Mouse (Mus musculus) neural tube, embryonic 15.5 days (tissue): ENCODE measurements around the gene Foxp1. TPM values are rescaled to one million over a fixed set of nuclear protein-coding genes. Genes with fewer than 3 reads are reported as not detected.

Experiments
- ATAC-seq: fragments of 200-750 bp; cut with Nextera tagmentation; 2 replicates; pipeline ENCODE4 v1.8.0; 2017; ENCODE audit warnings: mild to moderate bottlenecking, moderate TSS enrichment, moderate library complexity; ENCODE audit not compliant: low FRiP score
- H3K27ac ChIP-seq: fragments of 300-500 bp; sonication (generic); replicated peaks from 2 replicates; pipeline ENCODE4 v1.5.1; 2015; ENCODE audit warnings: mild to moderate bottlenecking, inconsistent platforms
- H3K27me3 ChIP-seq: fragments of 300-500 bp; sonication (generic); replicated peaks from 2 replicates; pipeline ENCODE4 v1.6.1; 2015; ENCODE audit warnings: inconsistent platforms
- H3K36me3 ChIP-seq: fragments of 300-500 bp; sonication (generic); 2 replicates; pipeline ENCODE4 v1.6.1; 2015; ENCODE audit warnings: inconsistent platforms
- H3K4me1 ChIP-seq: fragments of 300-500 bp; sonication (generic); 2 replicates; pipeline ENCODE4 v1.6.1; 2015; ENCODE audit warnings: inconsistent platforms
- H3K4me2 ChIP-seq: fragments of 300-500 bp; sonication (generic); 2 replicates; pipeline ENCODE4 v1.6.1; 2015; ENCODE audit warnings: inconsistent platforms, mild to moderate bottlenecking, moderate library complexity
- H3K4me3 ChIP-seq: fragments of 300-500 bp; sonication (generic); replicated peaks from 2 replicates; pipeline ENCODE4 v1.5.1; 2015; ENCODE audit warnings: mild to moderate bottlenecking, inconsistent platforms
- H3K9ac ChIP-seq: fragments of 300-500 bp; sonication (generic); replicated peaks from 2 replicates; pipeline ENCODE4 v1.6.1; 2015; ENCODE audit warnings: mild to moderate bottlenecking, inconsistent platforms
- H3K9me3 ChIP-seq: fragments of 300-500 bp; sonication (generic); replicated peaks from 2 replicates; pipeline ENCODE4 v1.6.1; 2016; ENCODE audit warnings: inconsistent platforms
- WGBS: fragments of 180-500 bp; shearing (Covaris S2); methylation state at CpG from one replicate; pipeline ENCODE4 v1.1.7; 2015; ENCODE audit warnings: mixed read lengths; 5-methylcytosine and 5-hydroxymethylcytosine counted together
- polyA plus RNA-seq: library from polyadenylated mRNA; unstranded; fragments of >200 nt; fragmentation: Nextera tagmentation; extraction: Ambion mirVana; gene quantifications from 2 replicates; pipeline ENCODE4 v1.2.1, GENCODE M21; 2015

Gene Foxp1
- polyA plus RNA-seq, 1 experiment from 2014 or later: 51.0 TPM

- H3K4me3 ChIP-seq: no peak overlapping the region
- H3K4me1 ChIP-seq: peaks cover 4% of the 10 kb centered on the region; the same call in 1 of the 2 replicates
- no peaks in the 10 kb centered on the region for H3K36me3 ChIP-seq
- no peaks in the 10 kb centered on the region for H3K27me3 ChIP-seq
- H3K9ac ChIP-seq: no peak overlapping the region
- no peak overlapping the region for H3K4me2 ChIP-seq
- WGBS: 96% methylated on average over 3 of the region's 3 CpGs
- H3K27ac ChIP-seq: no peak overlapping the region
- no peaks in the 10 kb centered on the region for H3K9me3 ChIP-seq
- no peak for ATAC-seq
These were observed 346.3 kb downstream of the Foxp1 start for GRCm38 (mm10) chr6:99176216-99176615.

GRCm38 (mm10) chr6:99175377-99175776 lies 347.1 kb downstream of the Foxp1 start:
- H3K9me3 ChIP-seq: no peaks in the 10 kb centered on the region
- ATAC-seq: no peak

GRCm38 (mm10) chr6:99173902-99174210 lies 348.7 kb downstream of the Foxp1 start:
- no peak overlapping the region for H3K9ac ChIP-seq
- peaks cover 4% of the 10 kb centered on the region; the same call in 1 of the 2 replicates for H3K4me1 ChIP-seq
- WGBS: 85% methylated on average over 2 of the region's 2 CpGs
- no peaks in the 10 kb centered on the region for H3K27me3 ChIP-seq
- H3K27ac ChIP-seq: no peak overlapping the region
- no peaks in the 10 kb centered on the region for H3K36me3 ChIP-seq
- H3K4me3 ChIP-seq: no peak overlapping the region
- H3K9me3 ChIP-seq: no peaks in the 10 kb centered on the region
- H3K4me2 ChIP-seq: no peak overlapping the region
- no peak for ATAC-seq

More at GRCm38 (mm10) chr6:99175377-99175776, 347.1 kb downstream of the Foxp1 start:
- H3K4me1 ChIP-seq: peaks cover 4% of the 10 kb centered on the region; the same call in 1 of the 2 replicates
- no peak overlapping the region for H3K27ac ChIP-seq
- H3K9ac ChIP-seq: no peak overlapping the region
- no peaks in the 10 kb centered on the region for H3K36me3 ChIP-seq
- 82% methylated on average over 5 of the region's 5 CpGs for WGBS
- H3K4me2 ChIP-seq: no peak overlapping the region
- no peaks in the 10 kb centered on the region for H3K27me3 ChIP-seq
- H3K4me3 ChIP-seq: no peak overlapping the region

GRCm38 (mm10) chr6:99173066-99173901 lies 349.2 kb downstream of the Foxp1 start:
- ATAC-seq: no peak
- 82% methylated on average over 14 of the region's 14 CpGs for WGBS
- Histone ChIP-seq H3K27ac (no peak overlapping the region), H3K4me2 (no peak overlapping the region), H3K27me3 (no peaks in the 10 kb centered on the region), H3K9me3 (no peaks in the 10 kb centered on the region), H3K4me1 (peaks cover 4% of the 10 kb centered on the region; the same call in 1 of the 2 replicates), H3K9ac (no peak overlapping the region), H3K36me3 (no peaks in the 10 kb centered on the region), H3K4me3 (no peak overlapping the region)

- ATAC-seq: no peak
- no peaks in the 10 kb centered on the region for H3K27me3 ChIP-seq
These were observed 349.9 kb downstream of the Foxp1 start for GRCm38 (mm10) chr6:99172589-99172986.

GRCm38 (mm10) chr6:99171901-99172588 lies 350.5 kb downstream of the Foxp1 start:
- peaks cover 4% of the 10 kb centered on the region; the same call in 1 of the 2 replicates for H3K4me1 ChIP-seq
- no peak overlapping the region for H3K4me2 ChIP-seq
- H3K27me3 ChIP-seq: no peaks in the 10 kb centered on the region
- WGBS: 87% methylated on average over 8 of the region's 8 CpGs
- ATAC-seq: no peak
- no peaks in the 10 kb centered on the region for H3K36me3 ChIP-seq
- H3K4me3 ChIP-seq: no peak overlapping the region
- no peak overlapping the region for H3K27ac ChIP-seq
- no peaks in the 10 kb centered on the region for H3K9me3 ChIP-seq
- no peak overlapping the region for H3K9ac ChIP-seq

More at GRCm38 (mm10) chr6:99172589-99172986, 349.9 kb downstream of the Foxp1 start:
- peaks cover 4% of the 10 kb centered on the region; the same call in 1 of the 2 replicates for H3K4me1 ChIP-seq
- H3K9ac ChIP-seq: no peak overlapping the region
- no peak overlapping the region for H3K4me2 ChIP-seq
- no peak overlapping the region for H3K4me3 ChIP-seq
- no peak overlapping the region for H3K27ac ChIP-seq
- no peaks in the 10 kb centered on the region for H3K36me3 ChIP-seq
- WGBS: 91% methylated on average over 6 of the region's 6 CpGs
- no peaks in the 10 kb centered on the region for H3K9me3 ChIP-seq

GRCm38 (mm10) chr6:99171281-99171825 lies 351.2 kb downstream of the Foxp1 start:
- H3K4me3 ChIP-seq: no peak overlapping the region
- H3K27ac ChIP-seq: no peak overlapping the region
- no peak overlapping the region for H3K4me2 ChIP-seq
- no peaks in the 10 kb centered on the region for H3K36me3 ChIP-seq
- peaks cover 4% of the 10 kb centered on the region; the same call in 1 of the 2 replicates for H3K4me1 ChIP-seq
- WGBS: 81% methylated on average over 6 of the region's 6 CpGs
- H3K9me3 ChIP-seq: no peaks in the 10 kb centered on the region
- H3K27me3 ChIP-seq: no peaks in the 10 kb centered on the region
- no peak overlapping the region for H3K9ac ChIP-seq
- no peak for ATAC-seq

- Histone ChIP-seq H3K4me1 (peaks cover 1% of the 10 kb centered on the region; the same call in 1 of the 2 replicates), H3K36me3 (no peaks in the 10 kb centered on the region), H3K27me3 (no peaks in the 10 kb centered on the region; the same call in 1 of the 2 replicates), H3K9me3 (no peaks in the 10 kb centered on the region), H3K9ac (no peak overlapping the region), H3K27ac (no peak overlapping the region), H3K4me2 (no peak overlapping the region), H3K4me3 (no peak overlapping the region)
- WGBS: 84% methylated on average over 2 of the region's 2 CpGs
- ATAC-seq: no peak
These were observed 353.8 kb downstream of the Foxp1 start for GRCm38 (mm10) chr6:99168727-99169126.

- H3K4me3 ChIP-seq: no peak overlapping the region
- no peak overlapping the region for H3K27ac ChIP-seq
- no peak overlapping the region for H3K9ac ChIP-seq
- 65% methylated on average over 8 of the region's 8 CpGs for WGBS
- no peaks in the 10 kb centered on the region for H3K4me1 ChIP-seq
- no peaks in the 10 kb centered on the region for H3K9me3 ChIP-seq
- no peaks in the 10 kb centered on the region for H3K36me3 ChIP-seq
- no peak overlapping the region for H3K4me2 ChIP-seq
- no peaks in the 10 kb centered on the region; the same call in 1 of the 2 replicates for H3K27me3 ChIP-seq
- no peak for ATAC-seq
These were observed 355.5 kb downstream of the Foxp1 start for GRCm38 (mm10) chr6:99167001-99167400.

- H3K4me3 ChIP-seq: no peak overlapping the region
- no peaks in the 10 kb centered on the region for H3K9me3 ChIP-seq
- no peak overlapping the region for H3K4me2 ChIP-seq
- no peak for ATAC-seq
- no peaks in the 10 kb centered on the region; the same call in 1 of the 2 replicates for H3K27me3 ChIP-seq
- no peak overlapping the region for H3K27ac ChIP-seq
- H3K4me1 ChIP-seq: no peaks in the 10 kb centered on the region
- no peaks in the 10 kb centered on the region for H3K36me3 ChIP-seq
- H3K9ac ChIP-seq: no peak overlapping the region
- WGBS: 91% methylated on average over 4 of the region's 4 CpGs
These were observed 356.4 kb downstream of the Foxp1 start for GRCm38 (mm10) chr6:99166169-99166568.

- H3K9me3 ChIP-seq: no peaks in the 10 kb centered on the region
- H3K4me2 ChIP-seq: no peak overlapping the region
- H3K27ac ChIP-seq: no peak overlapping the region
- no peaks in the 10 kb centered on the region; the same call in 1 of the 2 replicates for H3K27me3 ChIP-seq
- ATAC-seq: no peak
- 90% methylated on average over 6 of the region's 6 CpGs for WGBS
- H3K4me3 ChIP-seq: no peak overlapping the region
- no peaks in the 10 kb centered on the region for H3K36me3 ChIP-seq
- H3K9ac ChIP-seq: no peak overlapping the region
- H3K4me1 ChIP-seq: peaks cover 8% of the 10 kb centered on the region
These were observed 357.8 kb downstream of the Foxp1 start for GRCm38 (mm10) chr6:99164760-99165159.
